Mouse (Mus musculus) WW6 (cell line): ENCODE data around the gene Hdgfl2.

ENCODE experiments used
- DNase-seq: peaks from one replicate; pipeline ENCODE4 v3.0.0-alpha.2; 2013; ENCODE audit warnings: low read depth, low spot score

The Hdgfl2 gene

GRCm38 (mm10) chr17:56128246-56128645 lies 48.8 kb downstream of the Hdgfl2 start:
- DNase-seq = no peak

GRCm38 (mm10) chr17:56131136-56131535 lies 51.7 kb downstream of the Hdgfl2 start:
- no peak for DNase-seq

GRCm38 (mm10) chr17:56131814-56132213 lies 52.4 kb downstream of the Hdgfl2 start:
- peak; percentile 61 for DNase-seq

GRCm38 (mm10) chr17:56132661-56133060 lies 53.2 kb downstream of the Hdgfl2 start:
- DNase-seq = no peak

- DNase-seq = no peak
Measured at GRCm38 (mm10) chr17:56133457-56134363, 54.3 kb downstream of the Hdgfl2 start.

- no peak for DNase-seq
Measured at GRCm38 (mm10) chr17:56134463-56134971, 55.1 kb downstream of the Hdgfl2 start.

- no peak for DNase-seq
Measured at GRCm38 (mm10) chr17:56136558-56136957, 57.1 kb downstream of the Hdgfl2 start.

GRCm38 (mm10) chr17:56137839-56138613 lies 58.6 kb downstream of the Hdgfl2 start:
- no peak for DNase-seq

- no peak for DNase-seq
Measured at GRCm38 (mm10) chr17:56139355-56139754, 59.9 kb downstream of the Hdgfl2 start.

- no peak for DNase-seq
Measured at GRCm38 (mm10) chr17:56139858-56140595, 60.6 kb downstream of the Hdgfl2 start, which contains the start of gene Sema6b. Sema6b (minus strand) TSS chr17:56140343.

GRCm38 (mm10) chr17:56141702-56142605 lies 62.5 kb downstream of the Hdgfl2 start:
- no peak for DNase-seq

- no peak for DNase-seq
Measured at GRCm38 (mm10) chr17:56144546-56144945, 65.1 kb downstream of the Hdgfl2 start.

- no peak for DNase-seq
Measured at GRCm38 (mm10) chr17:56146131-56146530, 66.7 kb downstream of the Hdgfl2 start.

- no peak for DNase-seq
Measured at GRCm38 (mm10) chr17:56147420-56147819, 68.0 kb downstream of the Hdgfl2 start.

- no peak for DNase-seq
Measured at GRCm38 (mm10) chr17:56148280-56148679, 68.8 kb downstream of the Hdgfl2 start.

GRCm38 (mm10) chr17:56148790-56149618 lies 69.6 kb downstream of the Hdgfl2 start:
- DNase-seq = no peak

GRCm38 (mm10) chr17:56149897-56150296 lies 70.5 kb downstream of the Hdgfl2 start:
- no peak for DNase-seq
